Mouse (Mus musculus): Measurements from ENCODE around the gene Gtf2e1.

- TF ChIP-seq POLR2A (IDR thresholded peaks at IDR 0.05; ENCODE audit: insufficient read depth, low read depth, low read length) (no peak), CTCF (IDR thresholded peaks at IDR 0.05; ENCODE audit: insufficient read depth, low read depth, low read length) (no peak)
Measured at GRCm38 (mm10) chr16:37519721-37520120, 19.9 kb downstream of the Gtf2e1 start.
